Mouse (Mus musculus): ENCODE data around the gene Selenof. TPM values are rescaled to one million over a fixed set of nuclear protein-coding genes. Genes with fewer than 3 reads are reported as not detected.
"Not testable (repeated sequence)": the region's sequence is repeated elsewhere in the genome, so short reads cannot be mapped to it uniquely, and the experiment has no call there.

Gene Selenof
- polyA plus RNA-seq, 1 experiment from 2014 or later = 622 TPM

- H3K4me3 ChIP-seq (replicated peaks; ENCODE audit: low read length) = no peak overlapping the region
- H3K4me1 ChIP-seq (ENCODE audit: control insufficient read depth, insufficient read depth, low read length) = no peaks in the 10 kb centered on the region
- 0 out of 2 replicates have a peak overlapping the region, but pooled peaks have one; percentile 19 for H3K27ac ChIP-seq (ENCODE audit: low read length)
- ATAC-seq (ENCODE audit: insufficient read depth, low FRiP score) = no peak
- no peak overlapping the region for H3K4me2 ChIP-seq (ENCODE audit: low read depth, low read length)
- WGBS = 63% methylated on average over 7 of the region's 7 CpGs
- H3K27me3 ChIP-seq (ENCODE audit: control insufficient read depth, insufficient read depth, low read length) = no peaks in the 10 kb centered on the region
- H3K9me3 ChIP-seq (replicated peaks; ENCODE audit: control insufficient read depth, low read length) = no peaks in the 10 kb centered on the region
- H3K9ac ChIP-seq (ENCODE audit: low read length) = no peak overlapping the region
- peaks cover 4% of the 10 kb centered on the region; the same call in 1 of the 2 replicates for H3K36me3 ChIP-seq (ENCODE audit: control insufficient read depth, insufficient read depth, low read length)
Observed at GRCm38 (mm10) chr3:144604205-144604604, 34.1 kb downstream of the Selenof start.

GRCm38 (mm10) chr3:144605811-144606210 lies 35.7 kb downstream of the Selenof start:
- not testable (repeated sequence) for H3K27ac ChIP-seq (ENCODE audit: low read length); H3K4me1 ChIP-seq (ENCODE audit: control insufficient read depth, insufficient read depth, low read length); H3K9ac ChIP-seq (ENCODE audit: low read length); H3K9me3 ChIP-seq (replicated peaks; ENCODE audit: control insufficient read depth, low read length); H3K36me3 ChIP-seq (ENCODE audit: control insufficient read depth, insufficient read depth, low read length); H3K27me3 ChIP-seq (ENCODE audit: control insufficient read depth, insufficient read depth, low read length); ATAC-seq (ENCODE audit: insufficient read depth, low FRiP score); H3K4me3 ChIP-seq (replicated peaks; ENCODE audit: low read length); H3K4me2 ChIP-seq (ENCODE audit: low read depth, low read length)
- 67% methylated on average over 7 of the region's 7 CpGs for WGBS

GRCm38 (mm10) chr3:144606449-144606848 lies 36.3 kb downstream of the Selenof start:
- 60% methylated on average over 4 of the region's 4 CpGs for WGBS

GRCm38 (mm10) chr3:144608090-144608489 lies 38.0 kb downstream of the Selenof start:
- Histone ChIP-seq H3K36me3 (ENCODE audit: control insufficient read depth, insufficient read depth, low read length) (no peaks in the 10 kb centered on the region), H3K4me2 (ENCODE audit: low read depth, low read length) (no peak overlapping the region), H3K27ac (ENCODE audit: low read length) (no peak overlapping the region), H3K9ac (ENCODE audit: low read length) (no peak overlapping the region), H3K4me3 (replicated peaks; ENCODE audit: low read length) (no peak overlapping the region), H3K4me1 (ENCODE audit: control insufficient read depth, insufficient read depth, low read length) (peaks cover 16% of the 10 kb centered on the region; the same call in 1 of the 2 replicates), H3K27me3 (ENCODE audit: control insufficient read depth, insufficient read depth, low read length) (no peaks in the 10 kb centered on the region), H3K9me3 (replicated peaks; ENCODE audit: control insufficient read depth, low read length) (no peaks in the 10 kb centered on the region)
- WGBS = 91% methylated on average over 5 of the region's 5 CpGs
- ATAC-seq (ENCODE audit: insufficient read depth, low FRiP score) = no peak

More at GRCm38 (mm10) chr3:144606449-144606848, 36.3 kb downstream of the Selenof start:
- Histone ChIP-seq H3K9me3 (replicated peaks; ENCODE audit: control insufficient read depth, low read length) (no peaks in the 10 kb centered on the region), H3K27ac (ENCODE audit: low read length) (no peak overlapping the region), H3K36me3 (ENCODE audit: control insufficient read depth, insufficient read depth, low read length) (no peaks in the 10 kb centered on the region), H3K4me1 (ENCODE audit: control insufficient read depth, insufficient read depth, low read length) (0 out of 2 replicates have a peak, but pooled peaks cover 5% of the 10 kb centered on the region), H3K27me3 (ENCODE audit: control insufficient read depth, insufficient read depth, low read length) (no peaks in the 10 kb centered on the region), H3K4me3 (replicated peaks; ENCODE audit: low read length) (no peak overlapping the region), H3K4me2 (ENCODE audit: low read depth, low read length) (no peak overlapping the region), H3K9ac (ENCODE audit: low read length) (no peak overlapping the region)
- no peak for ATAC-seq (ENCODE audit: insufficient read depth, low FRiP score)

DNA sequence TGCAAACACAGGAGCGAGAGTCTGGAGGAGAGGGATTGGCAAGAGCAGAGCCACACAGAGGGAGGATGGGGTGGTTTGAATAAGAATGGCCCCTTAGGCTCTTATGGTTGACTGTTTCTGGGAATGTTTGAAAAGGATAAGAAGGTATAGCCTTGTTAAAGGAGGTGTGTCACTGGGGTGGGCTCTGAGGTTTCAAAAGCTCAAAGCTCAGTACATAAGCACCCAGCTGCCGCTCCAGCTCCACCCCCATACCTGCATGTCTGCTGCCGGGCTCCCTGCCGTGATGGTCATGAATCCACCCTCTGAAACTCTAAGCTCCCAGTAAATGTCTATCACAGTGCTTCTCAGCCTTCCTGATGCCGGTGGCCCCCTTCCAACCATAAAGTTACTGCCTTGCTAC lies 40.7 kb downstream of the Selenof start:
- Histone ChIP-seq H3K4me2 (ENCODE audit: low read depth, low read length) (no peak overlapping the region), H3K9me3 (replicated peaks; ENCODE audit: control insufficient read depth, low read length) (no peaks in the 10 kb centered on the region), H3K36me3 (ENCODE audit: control insufficient read depth, insufficient read depth, low read length) (no peaks in the 10 kb centered on the region), H3K27me3 (ENCODE audit: control insufficient read depth, insufficient read depth, low read length) (no peaks in the 10 kb centered on the region), H3K27ac (ENCODE audit: low read length) (no peak overlapping the region), H3K4me1 (ENCODE audit: control insufficient read depth, insufficient read depth, low read length) (peaks cover 23% of the 10 kb centered on the region; the same call in 1 of the 2 replicates), H3K4me3 (replicated peaks; ENCODE audit: low read length) (no peak overlapping the region), H3K9ac (ENCODE audit: low read length) (no peak overlapping the region)
- no peak for ATAC-seq (ENCODE audit: insufficient read depth, low FRiP score)
- WGBS = 56% methylated on average over 5 of the region's 5 CpGs

DNA sequence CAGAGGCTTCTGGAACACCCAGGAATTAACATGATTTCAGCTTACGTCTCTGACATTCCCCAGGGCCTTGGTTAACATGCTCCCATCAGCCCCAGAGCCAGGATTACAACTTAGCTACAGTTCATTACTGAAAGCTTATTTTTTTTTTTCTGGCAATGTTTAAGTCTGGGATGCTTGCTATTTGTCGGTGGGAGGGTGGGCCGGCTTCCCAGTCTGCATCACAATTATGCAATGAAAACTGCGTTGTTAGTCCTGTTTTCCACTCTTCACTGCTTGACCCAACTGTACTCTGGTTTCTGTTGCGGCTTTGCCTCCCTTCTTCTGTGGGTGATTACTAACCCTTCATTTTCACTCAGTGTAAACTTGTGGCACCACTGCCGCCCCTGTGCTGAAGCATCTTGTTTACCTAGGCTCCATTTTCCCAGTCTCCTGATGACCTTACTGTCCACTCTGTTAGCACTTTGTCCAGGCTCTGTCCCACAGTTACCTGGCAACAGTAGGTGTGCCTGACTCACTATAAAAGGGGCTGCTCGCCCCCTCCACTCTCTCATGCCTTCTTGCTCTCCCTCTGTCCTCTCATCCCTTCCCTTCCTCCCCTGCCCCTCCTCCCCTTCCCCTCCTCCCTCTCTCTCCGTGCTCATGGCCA lies 41.6 kb downstream of the Selenof start:
- Histone ChIP-seq H3K9ac (ENCODE audit: low read length) (0 out of 2 replicates have a peak overlapping the region, but pooled peaks have one; percentile 8), H3K4me2 (ENCODE audit: low read depth, low read length) (peak overlapping the region; percentile 13; the same call in 1 of the 2 replicates), H3K4me3 (replicated peaks; ENCODE audit: low read length) (no peak overlapping the region), H3K27me3 (ENCODE audit: control insufficient read depth, insufficient read depth, low read length) (no peaks in the 10 kb centered on the region), H3K9me3 (replicated peaks; ENCODE audit: control insufficient read depth, low read length) (no peaks in the 10 kb centered on the region), H3K36me3 (ENCODE audit: control insufficient read depth, insufficient read depth, low read length) (no peaks in the 10 kb centered on the region), H3K27ac (ENCODE audit: low read length) (no peak overlapping the region; the same call in 1 of the 2 replicates), H3K4me1 (ENCODE audit: control insufficient read depth, insufficient read depth, low read length) (peaks cover 26% of the 10 kb centered on the region; the same call in 1 of the 2 replicates)
- ATAC-seq (ENCODE audit: insufficient read depth, low FRiP score) = no peak
- 38% methylated on average over 8 of the region's 8 CpGs for WGBS

- Histone ChIP-seq H3K27ac (ENCODE audit: low read length) (no peak overlapping the region), H3K27me3 (ENCODE audit: control insufficient read depth, insufficient read depth, low read length) (no peaks in the 10 kb centered on the region), H3K4me2 (ENCODE audit: low read depth, low read length) (no peak overlapping the region), H3K4me1 (ENCODE audit: control insufficient read depth, insufficient read depth, low read length) (peaks cover 26% of the 10 kb centered on the region; the same call in 1 of the 2 replicates), H3K9me3 (replicated peaks; ENCODE audit: control insufficient read depth, low read length) (no peaks in the 10 kb centered on the region), H3K9ac (ENCODE audit: low read length) (0 out of 2 replicates have a peak overlapping the region, but pooled peaks have one; percentile 8), H3K36me3 (ENCODE audit: control insufficient read depth, insufficient read depth, low read length) (no peaks in the 10 kb centered on the region), H3K4me3 (replicated peaks; ENCODE audit: low read length) (no peak overlapping the region)
- no peak for ATAC-seq (ENCODE audit: insufficient read depth, low FRiP score)
- WGBS = 40% methylated on average over 6 of the region's 6 CpGs
Observed at GRCm38 (mm10) chr3:144612382-144612781, 42.3 kb downstream of the Selenof start.

DNA sequence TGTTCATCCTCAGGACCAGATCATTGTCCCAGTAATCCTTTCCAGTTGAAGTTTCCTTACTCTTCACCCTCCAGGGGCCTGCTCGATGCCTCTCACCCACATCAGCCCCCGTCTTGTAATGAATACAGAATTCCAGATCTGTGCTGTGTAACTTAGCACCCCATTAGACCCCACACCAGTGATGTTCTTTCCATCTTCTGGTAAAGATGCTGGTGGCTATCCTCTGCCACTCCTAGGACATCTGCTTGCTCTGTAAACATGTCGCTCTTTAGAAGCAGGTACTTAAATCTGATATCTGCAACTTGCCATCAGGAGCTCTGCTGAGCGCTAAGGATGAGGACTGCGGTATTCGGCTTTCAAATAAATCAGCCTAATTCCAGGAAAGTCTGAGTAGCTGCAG lies 44.2 kb downstream of the Selenof start:
- H3K9me3 ChIP-seq (replicated peaks; ENCODE audit: control insufficient read depth, low read length) = no peaks in the 10 kb centered on the region
- no peaks in the 10 kb centered on the region for H3K27me3 ChIP-seq (ENCODE audit: control insufficient read depth, insufficient read depth, low read length)
- H3K4me1 ChIP-seq (ENCODE audit: control insufficient read depth, insufficient read depth, low read length) = peaks cover 26% of the 10 kb centered on the region; the same call in 1 of the 2 replicates
- no peak for ATAC-seq (ENCODE audit: insufficient read depth, low FRiP score)
- no peak overlapping the region for H3K4me2 ChIP-seq (ENCODE audit: low read depth, low read length)
- no peak overlapping the region for H3K27ac ChIP-seq (ENCODE audit: low read length)
- H3K4me3 ChIP-seq (replicated peaks; ENCODE audit: low read length) = no peak overlapping the region
- no peaks in the 10 kb centered on the region for H3K36me3 ChIP-seq (ENCODE audit: control insufficient read depth, insufficient read depth, low read length)
- no peak overlapping the region for H3K9ac ChIP-seq (ENCODE audit: low read length)
- whole genome bisulfite sequencing = 43% methylated on average over 6 of the region's 6 CpGs

DNA sequence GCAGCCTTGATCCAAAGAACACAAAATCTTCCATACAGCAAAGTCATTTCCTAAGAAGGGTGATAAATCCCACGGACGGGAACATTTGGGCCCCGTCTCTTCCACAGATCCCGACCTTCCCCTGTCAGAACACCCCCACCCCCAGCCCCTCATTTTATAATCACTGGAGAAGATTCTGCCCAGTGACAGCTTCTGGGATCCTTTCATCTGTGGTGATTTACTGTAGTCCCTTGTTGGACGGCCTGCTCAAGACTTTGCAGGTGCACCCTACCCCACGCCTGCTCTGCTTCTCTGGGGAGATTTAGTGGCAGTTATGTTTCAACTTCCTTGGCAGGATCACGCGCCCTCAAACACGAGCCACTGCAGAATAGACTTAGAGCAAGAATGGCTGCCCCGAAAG lies 44.6 kb downstream of the Selenof start:
- H3K4me1 ChIP-seq (ENCODE audit: control insufficient read depth, insufficient read depth, low read length) = peaks cover 26% of the 10 kb centered on the region; the same call in 1 of the 2 replicates
- no peak overlapping the region for H3K4me3 ChIP-seq (replicated peaks; ENCODE audit: low read length)
- no peak overlapping the region for H3K27ac ChIP-seq (ENCODE audit: low read length)
- no peaks in the 10 kb centered on the region for H3K27me3 ChIP-seq (ENCODE audit: control insufficient read depth, insufficient read depth, low read length)
- WGBS = 54% methylated on average over 10 of the region's 10 CpGs
- H3K9ac ChIP-seq (ENCODE audit: low read length) = no peak overlapping the region
- no peaks in the 10 kb centered on the region for H3K9me3 ChIP-seq (replicated peaks; ENCODE audit: control insufficient read depth, low read length)
- H3K36me3 ChIP-seq (ENCODE audit: control insufficient read depth, insufficient read depth, low read length) = no peaks in the 10 kb centered on the region
- no peak overlapping the region for H3K4me2 ChIP-seq (ENCODE audit: low read depth, low read length)
- ATAC-seq (ENCODE audit: insufficient read depth, low FRiP score) = no peak
